Mouse (Mus musculus) Patski (cell line): ENCODE data around the gene Tff3. TPM values are rescaled to one million over a fixed set of nuclear protein-coding genes. Genes with fewer than 3 reads are reported as not detected.

Source experiments
- ATAC-seq: fragments of 100-300 bp; one replicate; pipeline ENCODE4 v1.8.0; 2021
- CTCF ChIA-PET: fragments of 350-600 bp; sonication (Branson Sonifier 250); formaldehyde crosslinking; loops from one replicate; lab custom pipeline; 2022; ENCODE audit warnings: inconsistent platforms; lab: Charles Lee
- POLR2A ChIA-PET: fragments of 350-600 bp; sonication (Branson Sonifier 250); formaldehyde crosslinking; loops from one replicate; lab custom pipeline; 2022; ENCODE audit warnings: antibody characterized with exemption, inconsistent platforms; lab: Charles Lee
- DNase-seq: peaks from one replicate; pipeline ENCODE4 v3.0.0-alpha.2; 2011; ENCODE audit warnings: low read depth, low spot score
- H3K27me3 ChIP-seq: fragments of 371-371 bp; one replicate; pipeline ENCODE4 v1.5.1; 2021
- CTCF ChIP-seq: fragments of 100-300 bp; IDR thresholded peaks from one replicate; pipeline ENCODE4 v1.5.1; 2021
- in situ Hi-C: fragments of 300-500 bp; cut with MboI; formaldehyde crosslinking; loops from 3 replicates; pipeline ENCODE4 v1.11.1; 2018; ENCODE audit warnings: low pct_unique_long_range_greater_than_20kb, mixed read lengths
- polyA plus RNA-seq: library from polyadenylated mRNA; unstranded; gene quantifications from one replicate; pipeline ENCODE4 v1.2.3, GENCODE M21; 2021

Gene Tff3
- polyA plus RNA-seq, 1 experiment from 2014 or later: not detected

GRCm38 (mm10) chr17:31094781-31095180 is 34.7 kb downstream of the Tff3 start:
- DNase-seq (no peak), ATAC-seq (no peak)
- in situ Hi-C loops: no loop called here
- H3K27me3 ChIP-seq: no peaks in the 10 kb centered on the region
- ChIA-PET POLR2A (no interaction called here), CTCF (no interaction called here)
- TF ChIP-seq CTCF: no peak

GRCm38 (mm10) chr17:31091023-31091735 is 38.3 kb downstream of the Tff3 start:
- no peak for DNase-seq
- POLR2A ChIA-PET: no interaction called here
- H3K27me3 ChIP-seq: no peaks in the 10 kb centered on the region
- TF ChIP-seq CTCF: no peak
- CTCF ChIA-PET: no interaction called here
- in situ Hi-C loops: no loop called here
- no peak for ATAC-seq

GRCm38 (mm10) chr17:31089848-31090247 is 39.6 kb downstream of the Tff3 start:
- POLR2A ChIA-PET: no interaction called here
- no peak for TF ChIP-seq CTCF
- DNase-seq (no peak), ATAC-seq (no peak)
- H3K27me3 ChIP-seq: no peaks in the 10 kb centered on the region
- CTCF ChIA-PET: interaction anchor here (1.0 kb wide), 1 partner anchor 29 kb away, joined by 4 read pairs; no protein-coding TSS in a partner anchor
- in situ Hi-C loops: no loop called here

GRCm38 (mm10) chr17:31088711-31089110 is 40.7 kb downstream of the Tff3 start:
- no peaks in the 10 kb centered on the region for H3K27me3 ChIP-seq
- ChIA-PET POLR2A (no interaction called here), CTCF (interaction anchor here (1.0 kb wide), 1 partner anchor 30 kb away, joined by 4 read pairs; no protein-coding TSS in a partner anchor)
- TF ChIP-seq CTCF: no peak
- DNase-seq (no peak), ATAC-seq (no peak)
- in situ Hi-C loops: no loop called here

- no peaks in the 10 kb centered on the region for H3K27me3 ChIP-seq
- in situ Hi-C loops: no loop called here
- DNase-seq (no peak), ATAC-seq (no peak)
- TF ChIP-seq CTCF: no peak
- ChIA-PET POLR2A (no interaction called here), CTCF (no interaction called here)
Observed at GRCm38 (mm10) chr17:31086196-31086595, 43.2 kb downstream of the Tff3 start.

GRCm38 (mm10) chr17:31085519-31085918 is 43.9 kb downstream of the Tff3 start:
- no peak for ATAC-seq

GRCm38 (mm10) chr17:31082296-31083078 is 47.0 kb downstream of the Tff3 start:
- ATAC-seq (no peak), DNase-seq (no peak)
- POLR2A ChIA-PET: no interaction called here
- in situ Hi-C loops: no loop called here
- no peak for TF ChIP-seq CTCF
- CTCF ChIA-PET: no interaction called here
- H3K27me3 ChIP-seq: no peaks in the 10 kb centered on the region

More at GRCm38 (mm10) chr17:31085519-31085918, 43.9 kb downstream of the Tff3 start:
- POLR2A ChIA-PET: no interaction called here
- no peaks in the 10 kb centered on the region for H3K27me3 ChIP-seq
- TF ChIP-seq CTCF: no peak
- CTCF ChIA-PET: no interaction called here
- DNase-seq: no peak
- in situ Hi-C loops: no loop called here

- TF ChIP-seq CTCF: no peak
- in situ Hi-C loops: no loop called here
- H3K27me3 ChIP-seq: no peaks in the 10 kb centered on the region
- ATAC-seq (no peak), DNase-seq (no peak)
- CTCF ChIA-PET: no interaction called here
- POLR2A ChIA-PET: no interaction called here
Observed at GRCm38 (mm10) chr17:31079078-31079840, 50.2 kb downstream of the Tff3 start.

- ChIA-PET CTCF (no interaction called here), POLR2A (no interaction called here)
- H3K27me3 ChIP-seq: no peaks in the 10 kb centered on the region
- DNase-seq (no peak), ATAC-seq (no peak)
- TF ChIP-seq CTCF: no peak
- in situ Hi-C loops: no loop called here
Observed at GRCm38 (mm10) chr17:31078581-31078980, 50.9 kb downstream of the Tff3 start.

GRCm38 (mm10) chr17:31077561-31077960 is 51.9 kb downstream of the Tff3 start:
- TF ChIP-seq CTCF: no peak
- ChIA-PET POLR2A (no interaction called here), CTCF (no interaction called here)
- ATAC-seq (no peak), DNase-seq (no peak)
- in situ Hi-C loops: no loop called here
- peaks cover 4% of the 10 kb centered on the region for H3K27me3 ChIP-seq
